Mouse (Mus musculus) ES-E14 (cell line): ENCODE data around the gene Zfp467.

Source experiments
- HCFC1 ChIP-seq: IDR thresholded peaks from 2 replicates; pipeline ENCODE4 v1.6.1; 2012; ENCODE audit warnings: low read length, inconsistent platforms, borderline replicate concordance; ENCODE audit not compliant: insufficient read depth
- MAFK ChIP-seq: IDR thresholded peaks from 2 replicates; pipeline ENCODE4 v1.6.1; 2014; ENCODE audit warnings: mild to moderate bottlenecking, low read depth, low read length, inconsistent platforms; ENCODE audit not compliant: insufficient read depth
- ZC3H11A ChIP-seq: IDR thresholded peaks from 2 replicates; pipeline ENCODE4 v1.6.1; 2012; ENCODE audit warnings: low read depth, mild to moderate bottlenecking, inconsistent platforms, low read length, borderline replicate concordance

DNA sequence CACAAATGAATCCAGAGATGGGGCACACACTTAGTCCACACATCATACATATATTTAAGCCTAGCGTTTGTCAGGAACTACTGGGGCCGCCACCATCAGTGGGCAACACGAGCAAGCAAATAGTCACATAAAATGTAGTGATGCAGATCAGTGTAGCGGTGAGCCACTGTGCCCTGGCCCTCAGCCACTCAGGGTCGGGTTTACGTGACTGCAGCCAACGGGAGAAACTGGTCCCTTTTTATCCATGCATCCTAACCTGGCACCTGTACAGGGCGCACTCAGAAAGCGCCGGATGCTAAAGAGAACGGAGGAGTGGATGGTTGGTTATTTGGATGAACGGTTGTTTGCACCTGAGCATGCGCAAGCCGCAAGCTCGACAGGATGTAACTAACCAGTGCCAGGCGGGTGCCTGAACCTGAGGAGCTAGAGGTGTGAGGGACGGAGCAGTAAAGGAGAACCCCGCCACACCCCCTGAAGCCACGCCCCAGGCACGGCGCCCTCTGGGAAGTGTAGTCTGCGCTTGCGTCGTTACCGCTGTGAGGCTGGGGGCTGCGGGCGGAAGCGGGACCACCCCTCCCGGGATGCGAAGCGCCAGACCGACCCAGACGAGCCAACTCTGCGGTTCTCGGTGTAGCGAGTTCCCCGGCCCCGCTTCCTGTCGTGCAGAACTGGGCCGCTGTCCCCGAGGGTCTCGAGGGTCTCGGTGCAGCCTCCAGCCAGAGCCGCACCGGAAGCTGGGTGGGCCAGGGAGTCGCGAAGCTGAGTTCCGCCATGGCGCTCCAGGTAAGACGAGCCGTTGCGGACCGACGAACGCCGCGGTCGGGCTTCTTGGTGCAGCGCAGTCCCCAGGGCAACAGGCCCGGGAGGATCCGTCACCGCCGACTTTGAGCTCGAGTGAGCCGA is 50.3 kb downstream of the Zfp467 start, which contains the start of gene Krba1:
- TF ChIP-seq MAFK (no peak), ZC3H11A (no peak), HCFC1 (peak; percentile 84)
